ENCODE assay signal across 8 mouse cellular contexts in the genomic region with DNA sequence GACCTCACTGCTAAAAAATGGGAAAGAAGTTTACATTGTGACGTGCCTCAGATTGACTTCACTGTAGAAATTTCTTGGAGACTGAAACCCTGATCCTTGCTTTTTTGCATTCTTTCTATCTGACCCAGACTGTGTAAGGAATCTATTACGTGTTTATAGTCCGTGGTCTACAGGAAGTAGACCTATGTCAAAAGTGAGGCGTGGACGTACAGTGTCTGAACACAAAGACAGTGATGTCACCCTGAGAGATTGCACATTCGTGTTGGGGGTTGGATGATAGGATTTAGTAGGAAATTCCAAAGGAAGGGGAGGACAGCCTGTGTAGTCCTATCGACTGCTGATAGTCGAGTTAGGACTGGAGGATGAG. TPM values are rescaled to one million over a fixed set of nuclear protein-coding genes. Genes with fewer than 3 reads are reported as not detected.
DNase-seq lines count a peak whose midpoint lies in the region; ATAC-seq and TF ChIP-seq lines count a peak whose summit lies in the region.

No protein-coding gene starts in this region.

- TF ChIP-seq CTCF in CH12.LX (conservative IDR thresholded peaks at IDR 0.05 in 1 of 2, IDR thresholded peaks at IDR 0.05 in 1 of 2; ENCODE audit: low read depth in 2 of 2, low read length in 2 of 2) = no peak

- no peaks in the 10 kb centered on the region for H3K27me3 ChIP-seq in CH12.LX (replicated peaks)
- no peaks in the 10 kb centered on the region for H3K27me3 ChIP-seq in forebrain, embryonic 11.5 days (ENCODE audit: control insufficient read depth, insufficient read depth, low read length)
- H3K27me3 ChIP-seq in liver, embryonic 12.5 days (replicated peaks) = no peaks in the 10 kb centered on the region
- H3K27me3 ChIP-seq in stomach, embryonic 16.5 days (ENCODE audit: control insufficient read depth, insufficient read depth, low read length) = no peaks in the 10 kb centered on the region

- peaks cover 11 to 28% of the 10 kb centered on the region in 2 experiments for H3K36me3 ChIP-seq in CH12.LX (replicated peaks in 1 of 2; ENCODE audit: control insufficient read depth in 1 of 2, insufficient read depth in 1 of 2, low read length in 1 of 2)
- H3K36me3 ChIP-seq in forebrain, embryonic 11.5 days (ENCODE audit: control insufficient read depth, insufficient read depth, low read length) = no peaks in the 10 kb centered on the region; the same call in 1 of the 2 replicates
- peaks cover 23% of the 10 kb centered on the region for H3K36me3 ChIP-seq in liver, embryonic 12.5 days
- 0 out of 2 replicates have a peak, but pooled peaks cover 3% of the 10 kb centered on the region for H3K36me3 ChIP-seq in stomach, embryonic 16.5 days (ENCODE audit: control insufficient read depth, insufficient read depth, low read length)

- no peaks in the 10 kb centered on the region for H3K9me3 ChIP-seq in CH12.LX (replicated peaks; ENCODE audit: low read length)
- no peaks in the 10 kb centered on the region for H3K9me3 ChIP-seq in forebrain, embryonic 11.5 days (ENCODE audit: control insufficient read depth, low read length)
- no peaks in the 10 kb centered on the region for H3K9me3 ChIP-seq in liver, embryonic 12.5 days (replicated peaks)
- no peaks in the 10 kb centered on the region for H3K9me3 ChIP-seq in stomach, embryonic 16.5 days (replicated peaks; ENCODE audit: control insufficient read depth, low read length)

- no peak for TF ChIP-seq EP300 in CH12.LX (IDR thresholded peaks at IDR 0.05; ENCODE audit: low read length)

- peaks cover 5 to 25% of the 10 kb centered on the region in 2 experiments; a peak in 3 of 4 replicates for H3K4me1 ChIP-seq in CH12.LX (ENCODE audit: control insufficient read depth in 1 of 2, insufficient read depth in 2 of 2)
- H3K4me1 ChIP-seq in forebrain, embryonic 11.5 days (replicated peaks; ENCODE audit: control insufficient read depth, insufficient read depth, low read length) = peaks cover 7% of the 10 kb centered on the region; the same call in 1 of the 2 replicates
- H3K4me1 ChIP-seq in liver, embryonic 12.5 days = peaks cover 32% of the 10 kb centered on the region
- H3K4me1 ChIP-seq in stomach, embryonic 16.5 days (ENCODE audit: control insufficient read depth, insufficient read depth, low read length) = peaks cover 15% of the 10 kb centered on the region

- H3K27ac ChIP-seq in CH12.LX (ENCODE audit: insufficient read depth, low read depth) = peak overlapping the region; percentile 50; the same call in 1 of the 2 replicates
- H3K27ac ChIP-seq in forebrain, embryonic 11.5 days (ENCODE audit: low read depth, low read length) = peak overlapping the region; percentile 68; the same call in 1 of the 2 replicates
- H3K27ac ChIP-seq in liver, embryonic 12.5 days = peak overlapping the region; percentile 90
- H3K27ac ChIP-seq in stomach, embryonic 16.5 days (ENCODE audit: low read length) = peak overlapping the region; percentile 75

- WGBS in forebrain, embryonic 11.5 days = 1% methylated on average over 8 of the region's 8 CpGs
- 1% methylated on average over 8 of the region's 8 CpGs for WGBS in liver, embryonic 12.5 days (ENCODE audit: insufficient replicate concordance)
- WGBS in stomach, embryonic 16.5 days = under 1% methylated on average over 8 of the region's 8 CpGs

- peaks cover 30% of the 10 kb centered on the region for H3K79me2 ChIP-seq in CH12.LX (replicated peaks; ENCODE audit: control insufficient read depth, extremely low read depth, insufficient read depth, poor library complexity, severe bottlenecking)

- no peak for TF ChIP-seq POLR2A in CH12.LX (IDR thresholded peaks at IDR 0.05; ENCODE audit: low read depth, low read length)

- peak; percentile 19 for DNase-seq in CD4-positive, CD25-positive, alpha-beta regulatory T cell, adult 2 months (ENCODE audit: low read depth, low spot score)
- DNase-seq in CH12.LX (ENCODE audit: extremely low read depth) = peak; percentile 33
- no peak for DNase-seq in forebrain, embryonic 11.5 days (ENCODE audit: low spot score)
- no peak for DNase-seq in adrenal gland, adult 8-10 months
- no peak for DNase-seq in left cerebral cortex, adult 18-20 months (ENCODE audit: low spot score in 2 of 2)

- H3K9ac ChIP-seq in CH12.LX (ENCODE audit: insufficient read depth, low read depth) = peak overlapping the region; percentile 62
- peak overlapping the region; percentile 82 for H3K9ac ChIP-seq in forebrain, embryonic 11.5 days (ENCODE audit: low read length)
- H3K9ac ChIP-seq in liver, embryonic 12.5 days = peak overlapping the region; percentile 86
- H3K9ac ChIP-seq in stomach, embryonic 16.5 days (ENCODE audit: low read length) = peak overlapping the region; percentile 80

- H3K4me2 ChIP-seq in CH12.LX (ENCODE audit: insufficient read depth, low read depth, poor library complexity, severe bottlenecking) = peak overlapping the region; percentile 74
- H3K4me2 ChIP-seq in forebrain, embryonic 11.5 days (ENCODE audit: low read depth, low read length, severe bottlenecking) = peak overlapping the region; percentile 78
- peak overlapping the region; percentile 91 for H3K4me2 ChIP-seq in liver, embryonic 12.5 days
- peak overlapping the region; percentile 56 for H3K4me2 ChIP-seq in stomach, embryonic 16.5 days (ENCODE audit: low read depth, low read length)

- H3K4me3 ChIP-seq in CH12.LX (replicated peaks in 1 of 3; ENCODE audit: low read depth in 2 of 3, low read length in 2 of 3, poor library complexity in 1 of 3) = peak overlapping the region; percentile 81 to 96 (median 87)
- H3K4me3 ChIP-seq in forebrain, embryonic 11.5 days (ENCODE audit: low read depth, low read length) = peak overlapping the region; percentile 71
- H3K4me3 ChIP-seq in liver, embryonic 12.5 days = peak overlapping the region; percentile 84
- peak overlapping the region; percentile 86 for H3K4me3 ChIP-seq in stomach, embryonic 16.5 days (replicated peaks; ENCODE audit: low read length)

- in situ Hi-C loops in CH12.LX (cut with MboI; ENCODE audit: low pct_ligation_motif_present, low pct_unique_long_range_greater_than_20kb, low sequenced_read_pairs) = loop anchor here (10.0 kb wide), 1 partner anchor 784 kb away; a partner anchor contains a TSS

- dilution Hi-C loops in CH12.LX (cut with MboI; ENCODE audit: extremely low pct_ligation_motif_present, extremely low pct_unique_long_range_greater_than_20kb, low sequenced_read_pairs) = no loop called here

- TF ChIP-seq RAD21 in CH12.LX (IDR thresholded peaks at IDR 0.05; ENCODE audit: low read depth, low read length) = no peak

- ATAC-seq in CD4-positive, CD25-positive, alpha-beta regulatory T cell, adult 4 months = no peak
- ATAC-seq in forebrain, embryonic 11.5 days (replicated peaks; ENCODE audit: low FRiP score) = peak; percentile 42
- peak; percentile 34 for ATAC-seq in liver, embryonic 12.5 days
- no peak for ATAC-seq in stomach, embryonic 16.5 days (ENCODE audit: insufficient read depth, low FRiP score)

TF ChIP-seq in CH12.LX, 34 proteins besides CTCF, POLR2A, EP300 and RAD21:
- TF ChIP-seq CHD2 (IDR thresholded peaks at IDR 0.05; ENCODE audit: low read length) (no peak), SIN3A (IDR thresholded peaks at IDR 0.05; ENCODE audit: low read length) (peak; percentile 66), CHD1 (IDR thresholded peaks at IDR 0.05; ENCODE audit: low read depth, low read length) (0 out of 2 replicates have a peak, but pooled peaks have one; percentile 37)

RNA-seq across cellular contexts. Expression of a gene that starts 0.5 kb away (rescaled TPM):
- 1 to 10 TPM; 2.0 TPM for polyA plus RNA-seq in CD4-positive, CD25-positive, alpha-beta regulatory T cell, adult 4 months (2017; shearing (Covaris generic))
- total RNA-seq in CH12.LX (2012; rRNA removed) (8.9 and 9.0 TPM in 2 replicates), CH12.LX (2014; rRNA removed) (8.1 and 8.4 TPM in 2 replicates)
- 9.7 and 11.8 TPM in 2 replicates for polyA plus RNA-seq in CH12.LX (2012; ENCODE audit: insufficient read length, low read depth)
- 26.0 and 32.2 TPM in 2 replicates for polyA plus RNA-seq in forebrain, embryonic 11.5 days (2014; fragmentation: Nextera tagmentation; extraction: Ambion mirVana)
- 14.2 and 16.2 TPM in 2 replicates for polyA plus RNA-seq in liver, embryonic 12.5 days (2016; fragmentation: Nextera tagmentation; extraction: Ambion mirVana)
- polyA plus RNA-seq in stomach, embryonic 16.5 days (2015; fragmentation: Nextera tagmentation; extraction: Ambion mirVana) = 9.4 and 10.2 TPM in 2 replicates
- under 1 TPM; 0.52 to 0.89 (median 0.54) TPM for total RNA-seq in adrenal gland, adult 8-10 months (2022)
- total RNA-seq in left cerebral cortex, adult 18-20 months (2021) = under 1 TPM; 0.59 to 0.63 TPM

RNA-seq across cellular contexts. Expression of a gene that starts 13.4 kb away (rescaled TPM):
- polyA plus RNA-seq in CD4-positive, CD25-positive, alpha-beta regulatory T cell, adult 4 months (2017; shearing (Covaris generic)) = 10 to 100 TPM; 43.9 to 64.6 TPM
- total RNA-seq in CH12.LX (2012; rRNA removed) (27.2 and 35.9 TPM in 2 replicates), CH12.LX (2014; rRNA removed) (115 and 127 TPM in 2 replicates)
- 92.1 and 99.8 TPM in 2 replicates for polyA plus RNA-seq in CH12.LX (2012; ENCODE audit: insufficient read length, low read depth)
- 115 and 128 TPM in 2 replicates for polyA plus RNA-seq in forebrain, embryonic 11.5 days (2014; fragmentation: Nextera tagmentation; extraction: Ambion mirVana)
- polyA plus RNA-seq in liver, embryonic 12.5 days (2016; fragmentation: Nextera tagmentation; extraction: Ambion mirVana) = 71.5 and 75.6 TPM in 2 replicates
- 121 and 123 TPM in 2 replicates for polyA plus RNA-seq in stomach, embryonic 16.5 days (2015; fragmentation: Nextera tagmentation; extraction: Ambion mirVana)
- total RNA-seq in adrenal gland, adult 8-10 months (2022) = 100 to 1,000 TPM in 2 of 4 experiments, 10 to 100 TPM in 2; 79.7 to 115 (median 105) TPM
- total RNA-seq in left cerebral cortex, adult 18-20 months (2021) = 10 to 100 TPM; 68.2 to 79.4 TPM

RNA-seq across cellular contexts. Expression of a gene that starts 55.8 kb away (rescaled TPM):
- polyA plus RNA-seq in CD4-positive, CD25-positive, alpha-beta regulatory T cell, adult 4 months (2017; shearing (Covaris generic)) = not detected
- total RNA-seq in CH12.LX (2012; rRNA removed) (0.34 and 0.50 TPM in 2 replicates), CH12.LX (2014; rRNA removed) (0.12 and 0.15 TPM in 2 replicates)
- polyA plus RNA-seq in CH12.LX (2012; ENCODE audit: insufficient read length, low read depth) = 0.13 and 0.19 TPM in 2 replicates
- 3.4 and 3.7 TPM in 2 replicates for polyA plus RNA-seq in forebrain, embryonic 11.5 days (2014; fragmentation: Nextera tagmentation; extraction: Ambion mirVana)
- polyA plus RNA-seq in liver, embryonic 12.5 days (2016; fragmentation: Nextera tagmentation; extraction: Ambion mirVana) = 57.1 and 58.7 TPM in 2 replicates
- 0.59 and 1.1 TPM in 2 replicates for polyA plus RNA-seq in stomach, embryonic 16.5 days (2015; fragmentation: Nextera tagmentation; extraction: Ambion mirVana)
- 1 to 10 TPM; 1.9 to 4.0 (median 2.6) TPM for total RNA-seq in adrenal gland, adult 8-10 months (2022)
- 1 to 10 TPM; 1.3 to 1.4 TPM for total RNA-seq in left cerebral cortex, adult 18-20 months (2021)

Comparison
In these comparisons a context has a peak if more than half of its experiments do, and no peak if none do; other contexts are left out.
1. DNase-seq: peak in CD4-positive, CD25-positive, alpha-beta regulatory T cell, adult 2 months (single experiment) and CH12.LX (single experiment); none in forebrain, embryonic 11.5 days (single experiment), adrenal gland, adult 8-10 months (single experiment) and left cerebral cortex, adult 18-20 months (0 of 2).
2. ATAC-seq: peak in forebrain, embryonic 11.5 days (single experiment) and liver, embryonic 12.5 days (single experiment); none in CD4-positive, CD25-positive, alpha-beta regulatory T cell, adult 4 months (single experiment) and stomach, embryonic 16.5 days (single experiment).
3. RNA of a gene that starts 55.8 kb away (polyA plus RNA-seq): 57.1 to 58.7 TPM in liver, embryonic 12.5 days; 3.4 to 3.7 TPM in forebrain, embryonic 11.5 days, 0.59 to 1.1 TPM in stomach, embryonic 16.5 days, 0.13 to 0.19 TPM in CH12.LX and not detected in CD4-positive, CD25-positive, alpha-beta regulatory T cell, adult 4 months; every median in the first group is over 10 times any median in the second.
4. Peak in every context shown above with its lines, with median percentiles within 50 percentile points of each other: H3K27ac ChIP-seq, H3K4me2 ChIP-seq, H3K4me3 ChIP-seq and H3K9ac ChIP-seq.